Mouse (Mus musculus): Measurements from ENCODE around the gene Amacr.
A peak's percentile ranks its signal among the peaks of the same experiment; 100 is the strongest.

The Amacr gene

GRCm38 (mm10) chr15:10990411-10990810, 8.9 kb downstream of the Amacr start:
- DNase-seq (ENCODE audit: low read depth, low spot score), result peak; percentile 46

GRCm38 (mm10) chr15:10991566-10991965, 10.0 kb downstream of the Amacr start:
- DNase-seq (ENCODE audit: low read depth, low spot score), result no peak

GRCm38 (mm10) chr15:10999832-11000231, 18.3 kb downstream of the Amacr start:
- DNase-seq (ENCODE audit: low read depth, low spot score), result no peak

- DNase-seq (ENCODE audit: low read depth, low spot score), result no peak
These were observed 18.9 kb downstream of the Amacr start, which contains the start of gene Slc45a2 for GRCm38 (mm10) chr15:11000421-11000820. TSS of gene Slc45a2 (plus strand) at chr15:11000721.

GRCm38 (mm10) chr15:11003791-11004190, 22.2 kb downstream of the Amacr start:
- no peak for DNase-seq (ENCODE audit: low read depth, low spot score)

DNA sequence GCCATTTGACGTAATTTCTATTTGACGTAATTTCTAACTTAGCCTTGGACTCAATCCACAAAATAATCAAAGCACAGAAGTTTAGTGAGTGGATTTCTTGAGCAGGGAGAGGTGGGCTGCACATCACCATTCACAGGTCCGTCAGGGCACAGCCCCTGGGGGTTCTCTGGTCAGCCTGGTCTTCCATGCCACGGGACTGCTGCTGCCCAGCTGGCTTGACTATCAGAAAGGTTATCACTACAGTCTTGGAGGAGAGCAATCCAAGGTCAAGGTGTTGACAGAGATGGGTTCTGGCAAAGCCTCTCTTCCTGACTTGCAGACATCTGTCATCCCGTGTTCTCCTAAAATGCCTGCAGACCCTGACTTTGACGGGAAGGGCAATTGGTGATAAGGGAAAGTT, 23.1 kb downstream of the Amacr start:
- no peak for DNase-seq (ENCODE audit: low read depth, low spot score)

DNA sequence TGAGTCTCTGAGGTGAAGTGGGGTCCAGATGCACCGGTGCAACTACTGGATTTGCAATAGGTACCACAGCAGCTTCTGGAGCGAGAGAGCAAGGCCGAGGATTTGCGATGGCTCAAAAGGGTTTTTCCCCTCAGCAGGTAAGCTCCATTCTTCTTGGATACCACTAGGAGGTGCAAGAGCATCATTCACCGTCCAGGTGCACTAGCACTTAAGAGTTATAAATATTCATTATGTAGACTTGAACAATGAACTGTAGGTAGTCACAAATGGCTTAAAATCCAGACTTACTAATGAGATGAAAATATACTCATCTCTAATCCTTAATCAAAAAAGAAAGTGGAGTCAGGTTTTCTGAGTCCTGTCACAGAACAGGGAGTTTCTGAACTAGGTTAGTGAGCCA, 27.2 kb downstream of the Amacr start:
- peak; percentile 8 for DNase-seq (ENCODE audit: low read depth, low spot score)

- no peak for DNase-seq (ENCODE audit: low read depth, low spot score)
These were observed 29.5 kb downstream of the Amacr start for GRCm38 (mm10) chr15:11010976-11011548.

DNA sequence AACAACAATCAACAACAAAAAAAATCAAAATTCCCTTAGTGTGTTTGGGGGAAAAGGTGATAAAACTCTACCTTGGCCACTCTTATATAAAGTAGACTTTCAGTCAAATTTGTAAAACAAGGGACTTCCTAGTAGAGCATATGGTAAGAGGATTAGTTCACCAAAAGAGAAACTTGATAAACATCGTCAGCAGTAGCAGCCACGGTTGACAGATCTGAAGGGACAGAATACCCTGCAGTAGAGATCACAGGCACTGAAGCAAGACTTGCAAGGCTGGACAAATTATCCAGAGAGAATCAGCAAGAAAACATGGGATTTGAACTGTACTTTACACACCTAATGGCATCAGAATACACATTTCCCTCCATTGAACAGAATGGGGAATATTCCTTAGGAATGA, 33.4 kb downstream of the Amacr start:
- no peak for DNase-seq (ENCODE audit: low read depth, low spot score)

- DNase-seq (ENCODE audit: low read depth, low spot score), result no peak
These were observed 45.4 kb downstream of the Amacr start for GRCm38 (mm10) chr15:11026801-11027561.

GRCm38 (mm10) chr15:11030188-11030587, 48.6 kb downstream of the Amacr start:
- no peak for DNase-seq (ENCODE audit: low read depth, low spot score)

GRCm38 (mm10) chr15:11035947-11036474, 54.5 kb downstream of the Amacr start:
- no peak for DNase-seq (ENCODE audit: low read depth, low spot score)

- no peak for DNase-seq (ENCODE audit: low read depth, low spot score)
These were observed 55.2 kb downstream of the Amacr start for GRCm38 (mm10) chr15:11036535-11037375.

- DNase-seq (ENCODE audit: low read depth, low spot score), result no peak
These were observed 55.8 kb downstream of the Amacr start for GRCm38 (mm10) chr15:11037376-11037695.

DNA sequence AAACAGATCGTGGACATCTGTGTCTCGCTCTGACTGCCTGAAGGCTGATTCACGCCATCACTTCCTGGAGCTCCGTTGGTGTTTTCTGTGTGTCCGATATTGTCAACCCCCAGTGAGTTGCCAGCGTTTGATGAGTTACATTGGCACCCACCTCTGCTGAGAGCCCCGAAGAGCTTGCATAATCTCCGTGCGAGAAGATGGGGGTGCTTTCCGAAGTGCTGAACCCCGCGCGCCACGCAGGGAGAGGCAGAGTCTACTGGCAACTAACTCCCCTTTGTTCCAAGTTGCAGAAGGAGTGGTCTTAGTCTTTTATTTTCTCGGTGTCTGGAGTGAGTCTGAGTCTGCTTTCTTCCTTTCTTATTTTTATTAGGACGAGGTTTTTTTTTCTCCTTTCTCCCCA, 56.2 kb downstream of the Amacr start, which contains the start of gene Rxfp3:
Gene Rxfp3 (minus strand): TSS at position 281 of the 400 bp plus-strand sequence.
- DNase-seq (ENCODE audit: low read depth, low spot score), result no peak

GRCm38 (mm10) chr15:11038476-11038875, 56.9 kb downstream of the Amacr start:
- DNase-seq (ENCODE audit: low read depth, low spot score), result peak; percentile 40

DNA sequence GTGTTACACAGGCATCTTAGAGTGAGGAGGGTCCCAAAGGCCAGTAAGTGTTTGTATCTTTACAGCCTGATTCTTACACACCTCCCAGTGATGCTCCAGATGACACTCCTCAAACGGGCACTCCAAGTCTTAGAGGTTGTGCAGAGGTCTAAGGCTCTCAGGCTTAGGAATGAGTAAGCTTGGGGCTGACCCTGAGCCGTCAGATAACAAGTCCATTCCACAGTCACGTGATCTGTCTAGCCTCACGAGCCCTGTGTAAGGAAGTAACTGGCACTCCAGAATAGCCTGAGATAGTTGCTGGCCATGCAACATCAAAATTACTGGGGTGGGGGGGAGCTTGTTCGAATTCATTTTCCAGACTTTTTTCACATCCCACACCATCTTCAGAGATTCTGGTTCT, 58.5 kb downstream of the Amacr start:
- no peak for DNase-seq (ENCODE audit: low read depth, low spot score)

DNA sequence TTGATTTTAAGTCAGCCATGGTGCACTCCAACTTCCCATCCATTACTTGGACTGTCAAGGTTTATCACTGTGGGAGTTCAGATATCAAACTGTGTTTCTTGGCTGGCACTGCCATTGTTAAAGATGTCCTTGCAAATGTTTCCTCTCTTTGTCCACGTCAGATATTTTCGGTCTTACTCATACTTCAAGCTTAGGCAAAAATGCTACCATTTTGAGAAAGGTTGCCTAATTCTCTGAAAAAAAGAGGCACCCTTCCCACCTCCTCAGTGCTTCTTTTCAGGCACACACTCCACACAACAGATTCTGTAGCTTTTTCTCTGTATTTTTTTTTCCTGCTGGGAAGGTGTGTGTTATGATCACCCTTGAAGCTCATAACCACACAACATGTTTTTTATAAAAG, 59.7 kb downstream of the Amacr start:
- DNase-seq (ENCODE audit: low read depth, low spot score), result no peak

DNA sequence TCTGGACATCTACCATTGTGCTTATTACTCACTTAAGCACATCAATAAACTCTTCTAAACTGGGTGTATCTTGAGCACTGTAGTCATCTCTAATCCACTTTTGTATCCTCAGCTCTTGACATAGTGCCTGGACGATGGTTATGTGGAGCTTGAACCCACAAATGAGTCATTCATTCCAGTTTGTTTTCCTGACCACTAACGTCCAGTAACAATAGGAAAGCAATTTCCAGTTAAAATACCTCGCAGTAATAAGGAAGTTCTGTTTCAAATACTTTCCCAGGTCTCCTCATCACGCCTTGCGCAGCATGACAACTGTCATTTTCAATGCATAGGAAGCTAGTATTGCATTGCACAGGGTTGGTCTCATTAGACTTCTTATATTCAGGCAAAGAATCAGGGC, 61.3 kb downstream of the Amacr start:
- DNase-seq (ENCODE audit: low read depth, low spot score), result no peak
